Mouse (Mus musculus) intestine, embryonic 16.5 days (tissue): ENCODE results near the gene Alk. TPM values are rescaled to one million over a fixed set of nuclear protein-coding genes. Genes with fewer than 3 reads are reported as not detected.

ENCODE experiments used
- ATAC-seq: fragments of 200-750 bp; cut with Nextera tagmentation; 2 replicates; pipeline ENCODE4 v1.8.0; 2017; ENCODE audit warnings: moderate TSS enrichment, moderate library complexity
- H3K27ac ChIP-seq: fragments of 300-500 bp; sonication (generic); 2 replicates; pipeline ENCODE4 v1.5.1; 2014; ENCODE audit warnings: mild to moderate bottlenecking, low read length
- H3K27me3 ChIP-seq: fragments of 300-500 bp; sonication (generic); replicated peaks from 2 replicates; pipeline ENCODE4 v1.6.1; 2014; ENCODE audit warnings: low read length, control low read depth, mixed read lengths; ENCODE audit not compliant: control insufficient read depth, insufficient read depth
- H3K36me3 ChIP-seq: fragments of 300-500 bp; sonication (generic); 2 replicates; pipeline ENCODE4 v1.6.1; 2014; ENCODE audit warnings: low read length, control low read depth; ENCODE audit not compliant: control insufficient read depth, insufficient read depth
- H3K4me1 ChIP-seq: fragments of 300-500 bp; sonication (generic); 2 replicates; pipeline ENCODE4 v1.6.1; 2014; ENCODE audit warnings: low read length, control low read depth, mixed read lengths; ENCODE audit not compliant: control insufficient read depth, insufficient read depth
- H3K4me2 ChIP-seq: fragments of 300-500 bp; sonication (generic); 2 replicates; pipeline ENCODE4 v1.6.1; 2014; ENCODE audit warnings: low read depth, low read length, control low read depth
- H3K4me3 ChIP-seq: fragments of 300-500 bp; sonication (generic); 2 replicates; pipeline ENCODE4 v1.5.1; 2014; ENCODE audit warnings: mild to moderate bottlenecking, low read length
- H3K9ac ChIP-seq: fragments of 300-500 bp; sonication (generic); 2 replicates; pipeline ENCODE4 v1.6.1; 2014; ENCODE audit warnings: low read depth, low read length
- H3K9me3 ChIP-seq: fragments of 300-500 bp; sonication (generic); 2 replicates; pipeline ENCODE4 v1.6.1; 2016; ENCODE audit warnings: low read length, control low read depth; ENCODE audit not compliant: control insufficient read depth
- WGBS: fragments of 180-500 bp; shearing (Covaris S2); extraction: QIAGEN DNeasy Blood & Tissue Kit; methylation state at CpG from one replicate; pipeline ENCODE4 v1.1.7; 2014; 5-methylcytosine and 5-hydroxymethylcytosine counted together
- polyA plus RNA-seq: library from polyadenylated mRNA; unstranded; fragments of >200 nt; fragmentation: Nextera tagmentation; extraction: Ambion mirVana; gene quantifications from 2 replicates; pipeline ENCODE4 v1.2.1, GENCODE M21; 2015

Alk gene
- polyA plus RNA-seq, 1 experiment from 2014 or later: 0.75 TPM

DNA sequence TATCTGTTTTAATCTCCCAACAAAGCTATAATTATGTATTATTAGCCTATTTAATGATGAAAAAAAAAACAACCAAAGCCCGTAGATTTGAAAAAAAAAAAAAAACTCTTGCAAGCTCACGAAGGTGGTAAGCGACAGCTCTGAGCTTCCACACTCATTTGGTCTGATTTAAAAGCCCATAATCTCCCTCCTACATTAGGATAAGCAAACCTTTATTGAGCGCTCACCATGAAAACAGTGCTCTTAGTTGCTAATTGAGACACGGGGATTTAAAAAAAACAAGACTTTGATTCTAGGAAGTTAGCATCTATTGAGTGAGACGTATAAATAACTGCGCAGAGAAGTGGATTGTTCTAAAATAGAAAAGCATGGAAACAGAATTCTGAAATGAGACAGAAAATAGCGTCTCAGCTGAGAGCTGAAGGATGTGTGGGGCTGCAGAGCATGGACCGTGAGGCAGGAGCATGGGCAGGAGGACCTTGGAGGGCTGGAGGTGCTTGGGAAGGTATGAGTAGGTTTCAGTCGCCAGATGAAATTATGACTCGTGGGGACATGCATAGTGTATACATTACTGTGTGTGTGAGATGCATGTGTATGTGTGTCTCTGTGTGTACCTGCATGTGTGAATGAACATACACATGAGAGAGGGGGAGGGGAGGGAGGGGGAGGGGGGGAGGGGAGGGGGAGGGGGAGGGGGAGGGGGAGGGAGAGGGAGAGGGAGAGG lies 560.6 kb downstream of the Alk start:
- no peaks in the 10 kb centered on the region for H3K27me3 ChIP-seq
- H3K27ac ChIP-seq: no peak overlapping the region
- H3K9me3 ChIP-seq: no peaks in the 10 kb centered on the region
- H3K4me2 ChIP-seq: no peak overlapping the region
- H3K4me3 ChIP-seq: no peak overlapping the region
- ATAC-seq: no peak
- no peaks in the 10 kb centered on the region for H3K4me1 ChIP-seq
- H3K36me3 ChIP-seq: no peaks in the 10 kb centered on the region
- H3K9ac ChIP-seq: no peak overlapping the region
- 74% methylated on average over 11 of the region's 11 CpGs for WGBS

DNA sequence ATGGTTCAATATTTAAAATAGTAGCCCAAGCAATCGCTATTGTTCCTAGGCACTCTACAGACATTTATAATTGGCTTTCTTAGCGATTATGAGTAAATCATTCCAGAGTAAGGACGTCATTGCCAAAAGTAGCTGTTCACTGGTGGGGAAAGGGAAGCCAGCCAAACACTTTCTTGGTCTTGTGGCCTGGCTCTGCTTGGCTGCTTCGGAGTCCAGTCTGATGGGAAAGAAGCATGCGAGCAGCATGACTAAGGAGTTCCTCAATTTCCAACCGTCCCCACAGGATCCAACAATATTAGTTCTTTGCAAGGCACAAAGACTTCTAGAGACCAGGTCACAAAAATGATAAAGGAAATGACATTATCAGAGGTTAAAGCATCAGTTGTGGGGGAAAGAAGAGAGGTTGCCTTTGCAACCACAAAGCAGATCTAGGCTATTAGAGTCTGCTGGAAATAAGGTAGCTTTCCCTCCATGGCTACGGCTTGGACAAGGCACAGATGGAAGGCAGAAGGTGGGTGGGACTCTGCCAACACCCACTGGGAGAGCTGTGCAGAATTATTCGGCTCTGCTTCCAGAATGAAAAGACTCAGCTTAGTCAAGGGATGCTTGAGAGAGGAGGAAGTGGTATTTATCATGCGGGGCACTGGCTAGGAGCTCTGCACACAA lies 561.3 kb downstream of the Alk start:
- WGBS: 57% methylated on average over 9 of the region's 9 CpGs
- no peaks in the 10 kb centered on the region for H3K27me3 ChIP-seq
- H3K9ac ChIP-seq: no peak overlapping the region
- H3K4me3 ChIP-seq: no peak overlapping the region
- no peak overlapping the region for H3K4me2 ChIP-seq
- no peaks in the 10 kb centered on the region for H3K9me3 ChIP-seq
- H3K27ac ChIP-seq: no peak overlapping the region
- no peaks in the 10 kb centered on the region for H3K36me3 ChIP-seq
- no peak for ATAC-seq
- H3K4me1 ChIP-seq: no peaks in the 10 kb centered on the region

DNA sequence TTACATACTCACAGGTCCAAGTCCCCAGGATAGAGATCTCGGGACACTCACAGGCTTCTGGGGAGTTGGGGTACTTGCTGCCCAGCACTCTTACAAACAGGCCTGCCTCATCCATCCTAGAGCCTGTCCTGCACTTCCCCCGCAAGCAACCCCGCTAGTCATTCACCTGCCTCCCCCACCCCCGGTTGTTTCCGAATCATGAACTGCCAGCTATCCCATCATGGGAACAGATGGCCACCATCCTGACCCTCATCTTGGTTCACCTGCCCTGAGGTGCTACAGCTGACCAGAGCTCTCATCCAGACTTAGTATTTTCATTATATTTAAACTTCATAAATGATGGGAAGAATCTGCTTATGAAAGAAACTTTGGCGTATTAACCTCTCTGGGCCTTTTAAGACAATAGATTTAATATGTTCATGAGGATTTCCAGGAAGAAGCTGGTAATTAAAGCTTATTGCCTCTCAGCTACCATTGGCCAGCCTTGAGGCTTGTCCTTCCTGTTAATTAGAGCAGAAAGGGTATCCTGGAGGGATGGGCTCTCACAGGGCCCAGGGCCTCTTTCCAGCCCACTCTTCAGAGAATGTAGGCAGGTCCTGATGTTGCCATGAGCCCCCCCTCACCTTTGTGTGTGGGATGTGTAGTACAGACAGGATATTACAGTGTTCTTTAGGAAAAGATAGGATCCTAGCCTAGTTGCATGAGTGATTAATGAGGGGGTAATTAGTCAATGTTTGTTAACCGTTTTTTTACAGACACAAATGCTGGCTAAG lies 565.1 kb downstream of the Alk start:
- ATAC-seq: no peak

DNA sequence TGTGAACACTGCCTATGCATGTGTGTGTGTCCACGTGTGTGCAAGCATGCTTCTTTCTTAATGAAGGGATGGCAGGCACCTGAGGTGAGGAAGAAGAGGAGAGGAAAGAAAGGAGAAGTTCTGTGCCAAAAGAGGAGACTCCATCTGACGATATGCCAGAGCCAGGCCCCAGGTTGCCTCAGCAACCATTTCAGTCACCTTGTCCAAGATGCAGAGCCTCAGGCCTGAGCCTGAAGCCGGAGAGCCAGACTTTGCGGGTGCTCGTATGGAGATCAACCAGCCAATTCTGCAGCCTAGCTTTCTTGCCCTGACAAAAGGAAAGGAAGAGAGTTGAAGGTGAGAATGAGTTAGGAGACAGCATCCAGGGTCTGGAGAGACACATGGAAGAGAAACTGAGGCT lies 566.1 kb downstream of the Alk start:
- H3K4me2 ChIP-seq: no peak overlapping the region
- H3K4me1 ChIP-seq: no peaks in the 10 kb centered on the region
- ATAC-seq: no peak
- no peaks in the 10 kb centered on the region for H3K27me3 ChIP-seq
- no peaks in the 10 kb centered on the region for H3K9me3 ChIP-seq
- H3K27ac ChIP-seq: no peak overlapping the region
- H3K9ac ChIP-seq: no peak overlapping the region
- WGBS: 85% methylated on average over 5 of the region's 5 CpGs
- no peaks in the 10 kb centered on the region for H3K36me3 ChIP-seq
- no peak overlapping the region for H3K4me3 ChIP-seq

More for the DNA sequence above, 565.1 kb downstream of the Alk start:
- H3K4me3 ChIP-seq: no peak overlapping the region
- H3K9ac ChIP-seq: no peak overlapping the region
- 74% methylated on average over 7 of the region's 7 CpGs for WGBS
- no peak overlapping the region for H3K27ac ChIP-seq
- no peaks in the 10 kb centered on the region for H3K27me3 ChIP-seq
- H3K9me3 ChIP-seq: no peaks in the 10 kb centered on the region
- H3K4me2 ChIP-seq: no peak overlapping the region
- H3K36me3 ChIP-seq: no peaks in the 10 kb centered on the region
- no peaks in the 10 kb centered on the region for H3K4me1 ChIP-seq

DNA sequence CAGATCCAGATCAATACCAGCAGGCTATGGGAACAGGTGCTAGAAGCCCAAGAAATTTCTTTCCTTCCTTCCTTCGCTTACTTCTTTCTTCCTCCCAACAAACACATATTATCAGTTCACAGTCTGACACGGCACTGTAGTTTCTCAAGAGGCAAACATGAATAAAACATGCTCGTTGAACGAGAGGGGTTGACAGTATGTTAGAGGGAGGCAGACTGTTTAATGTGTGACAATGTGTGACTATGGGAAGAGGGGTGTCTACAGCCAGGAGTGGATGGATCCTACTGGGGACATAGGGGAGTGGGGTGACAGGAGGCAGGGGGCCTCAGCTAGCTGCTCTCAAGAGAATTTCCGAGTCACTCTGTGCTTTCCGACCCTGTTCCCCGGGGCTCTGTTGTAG lies 573.8 kb downstream of the Alk start:
- H3K4me2 ChIP-seq: no peak overlapping the region
- no peak overlapping the region for H3K9ac ChIP-seq
- no peak for ATAC-seq
- H3K27me3 ChIP-seq: no peaks in the 10 kb centered on the region
- H3K4me3 ChIP-seq: no peak overlapping the region
- H3K27ac ChIP-seq: no peak overlapping the region
- H3K4me1 ChIP-seq: no peaks in the 10 kb centered on the region
- H3K9me3 ChIP-seq: no peaks in the 10 kb centered on the region
- no peaks in the 10 kb centered on the region for H3K36me3 ChIP-seq
- 81% methylated on average over 7 of the region's 7 CpGs for WGBS

DNA sequence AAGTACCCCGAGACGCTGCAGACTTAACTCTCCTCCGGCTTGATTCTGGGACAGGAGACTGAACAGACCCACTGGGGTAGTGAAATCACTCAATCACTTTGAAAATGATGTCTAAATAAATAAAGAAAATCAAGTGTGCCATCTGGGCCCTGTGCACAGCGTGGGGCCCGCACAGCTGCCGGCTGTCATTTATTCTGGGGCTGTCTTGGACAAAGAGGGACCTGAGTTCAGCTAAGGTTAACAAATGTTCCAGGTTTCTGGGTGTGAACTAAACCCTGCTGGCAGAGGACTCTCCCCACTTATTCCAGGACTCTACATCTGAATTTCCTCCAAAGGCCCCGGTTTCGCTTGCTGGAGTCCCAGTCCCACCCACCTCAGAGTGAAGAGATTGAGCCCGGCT lies 581.1 kb downstream of the Alk start:
- Histone ChIP-seq H3K4me1 (no peaks in the 10 kb centered on the region), H3K9ac (no peak overlapping the region), H3K4me2 (no peak overlapping the region), H3K4me3 (no peak overlapping the region), H3K27ac (no peak overlapping the region), H3K36me3 (no peaks in the 10 kb centered on the region), H3K9me3 (no peaks in the 10 kb centered on the region), H3K27me3 (no peaks in the 10 kb centered on the region)
- WGBS: 57% methylated on average over 9 of the region's 9 CpGs
- no peak for ATAC-seq

DNA sequence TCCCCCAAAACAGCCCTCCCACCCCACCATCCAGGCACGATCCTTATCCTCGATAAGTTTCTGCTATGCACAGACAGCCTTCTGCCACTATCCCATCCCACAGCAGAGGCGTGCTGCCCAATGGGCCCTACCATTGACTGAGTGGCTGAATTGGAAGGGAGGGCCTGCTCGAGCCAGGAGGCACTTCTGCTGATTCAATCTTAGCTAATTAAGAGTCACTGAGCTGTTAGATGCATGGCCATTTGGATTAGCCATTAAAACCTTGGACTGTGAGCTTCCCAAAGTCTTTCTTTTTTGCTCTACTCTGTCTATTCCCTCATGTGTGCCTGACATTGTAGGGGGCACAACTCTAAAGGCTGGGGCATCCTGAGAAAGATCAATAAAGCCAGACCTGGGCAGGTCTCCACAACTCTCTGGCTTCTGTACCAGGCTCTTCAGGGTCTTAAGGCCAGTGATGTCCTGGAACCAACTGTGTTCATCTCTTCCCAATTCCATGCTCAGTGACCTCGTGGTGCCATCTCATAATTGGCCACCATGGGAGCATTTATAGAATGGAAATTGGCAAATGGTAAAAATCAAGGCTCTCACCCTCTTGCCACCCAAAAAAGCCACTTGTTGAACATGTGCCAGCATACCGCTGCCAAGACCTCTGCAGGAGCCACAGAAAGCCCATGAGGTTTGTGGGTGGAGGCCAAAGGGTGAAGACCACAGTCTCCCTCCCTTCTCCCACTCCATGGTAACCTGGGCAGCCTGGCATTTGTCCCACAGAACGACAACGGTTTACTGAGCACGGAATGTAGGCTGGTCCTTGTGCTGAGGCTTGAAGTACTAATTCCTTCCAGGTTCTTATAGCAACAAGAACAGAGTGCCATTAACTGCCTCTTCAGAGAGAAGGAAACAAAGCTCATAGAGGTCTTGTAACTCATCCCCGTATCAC lies 582.4 kb downstream of the Alk start:
- no peaks in the 10 kb centered on the region for H3K9me3 ChIP-seq
- no peaks in the 10 kb centered on the region for H3K36me3 ChIP-seq
- no peak overlapping the region for H3K27ac ChIP-seq
- no peak overlapping the region for H3K9ac ChIP-seq
- WGBS: 77% methylated on average over 10 of the region's 10 CpGs
- H3K4me3 ChIP-seq: no peak overlapping the region
- no peaks in the 10 kb centered on the region for H3K27me3 ChIP-seq
- no peak for ATAC-seq
- H3K4me1 ChIP-seq: no peaks in the 10 kb centered on the region
- no peak overlapping the region for H3K4me2 ChIP-seq

DNA sequence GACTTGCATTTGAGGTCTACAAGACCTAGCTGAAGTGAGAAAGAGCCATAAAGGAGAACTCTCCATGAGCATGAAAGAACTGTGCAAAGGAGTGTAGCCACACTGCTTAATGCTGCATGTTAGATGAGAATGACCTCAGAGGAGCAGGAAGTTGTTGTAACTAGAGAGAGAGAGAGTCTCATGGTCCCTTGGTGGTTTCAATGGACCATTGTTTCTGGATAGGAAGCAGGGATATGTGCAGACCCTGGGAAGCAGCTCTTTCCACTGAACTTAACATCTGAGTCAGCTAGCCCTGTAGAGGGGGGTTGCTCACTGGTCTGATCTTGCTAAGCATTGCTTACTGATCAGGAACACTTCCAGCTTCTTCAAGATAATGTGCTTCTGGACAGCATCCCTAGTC lies 587.1 kb downstream of the Alk start:
- no peak for ATAC-seq
- Histone ChIP-seq H3K36me3 (no peaks in the 10 kb centered on the region), H3K9me3 (no peaks in the 10 kb centered on the region), H3K27me3 (no peaks in the 10 kb centered on the region), H3K4me3 (no peak overlapping the region), H3K4me2 (no peak overlapping the region), H3K4me1 (no peaks in the 10 kb centered on the region), H3K9ac (no peak overlapping the region), H3K27ac (no peak overlapping the region)

DNA sequence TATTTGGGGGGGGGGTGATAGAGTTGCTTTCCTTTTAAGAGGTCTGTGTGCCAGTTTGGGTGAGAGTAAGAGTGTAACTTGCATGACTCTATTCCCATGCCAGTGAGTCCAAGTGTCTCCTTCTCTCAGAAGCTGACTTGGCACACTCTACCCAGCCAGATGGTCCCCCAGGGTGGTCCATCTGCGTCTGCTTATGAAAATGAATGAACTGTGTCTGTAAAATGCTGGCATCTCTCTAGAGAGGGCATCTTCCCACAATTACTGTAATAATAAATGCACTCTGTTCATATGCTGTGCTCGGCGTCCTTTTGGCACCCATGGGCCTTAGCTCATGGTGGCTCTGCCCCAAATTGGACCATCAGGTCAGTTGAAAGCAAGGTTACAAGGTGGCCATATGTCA lies 589.2 kb downstream of the Alk start:
- WGBS: 78% methylated on average over 3 of the region's 3 CpGs

More for the DNA sequence above, 589.2 kb downstream of the Alk start:
- H3K27ac ChIP-seq: no peak overlapping the region
- H3K4me3 ChIP-seq: no peak overlapping the region
- no peak overlapping the region for H3K9ac ChIP-seq
- H3K9me3 ChIP-seq: no peaks in the 10 kb centered on the region
- H3K4me2 ChIP-seq: no peak overlapping the region
- no peaks in the 10 kb centered on the region for H3K27me3 ChIP-seq
- ATAC-seq: no peak
- H3K4me1 ChIP-seq: no peaks in the 10 kb centered on the region
- no peaks in the 10 kb centered on the region for H3K36me3 ChIP-seq
